8 mouse cellular contexts compared by ENCODE assay signal in genomic region chr8:47461650-47462049, GRCm38 (mm10). TPM values are rescaled to one million over a fixed set of nuclear protein-coding genes. Genes with fewer than 3 reads are reported as not detected.
DNase-seq lines count a peak whose midpoint lies in the region; ATAC-seq and TF ChIP-seq lines count a peak whose summit lies in the region.

No protein-coding gene starts in this region.

- H3K4me2 ChIP-seq in heart, embryonic 11.5 days, result no peak overlapping the region
- no peak overlapping the region for H3K4me2 ChIP-seq in kidney, postnatal 0 days (ENCODE audit: low read length)
- H3K4me2 ChIP-seq in hindbrain, postnatal 0 days (ENCODE audit: low read depth, low read length), result no peak overlapping the region

- no peaks in the 10 kb centered on the region for H3K27me3 ChIP-seq in heart, embryonic 11.5 days (ENCODE audit: control insufficient read depth, insufficient read depth, low read length)
- no peaks in the 10 kb centered on the region for H3K27me3 ChIP-seq in kidney, postnatal 0 days (ENCODE audit: insufficient read depth, low read length)
- no peaks in the 10 kb centered on the region for H3K27me3 ChIP-seq in hindbrain, postnatal 0 days (ENCODE audit: insufficient read depth, low read length)

- H3K9me3 ChIP-seq in heart, embryonic 11.5 days (replicated peaks; ENCODE audit: control insufficient read depth, low read length), result no peaks in the 10 kb centered on the region; the same call in 1 of the 2 replicates
- 0 out of 2 replicates have a peak, but pooled peaks cover 4% of the 10 kb centered on the region for H3K9me3 ChIP-seq in kidney, postnatal 0 days (replicated peaks; ENCODE audit: low read length)
- 0 out of 2 replicates have a peak, but pooled peaks cover 3% of the 10 kb centered on the region for H3K9me3 ChIP-seq in hindbrain, postnatal 0 days (ENCODE audit: low read length)

- H3K4me3 ChIP-seq in heart, embryonic 11.5 days (ENCODE audit: low read depth, low read length), result no peak overlapping the region
- no peak overlapping the region for H3K4me3 ChIP-seq in cortical plate, adult 2 months (ENCODE audit: insufficient read depth, low read length)
- H3K4me3 ChIP-seq in kidney, postnatal 0 days (replicated peaks; ENCODE audit: low read depth, low read length), result no peak overlapping the region
- no peak overlapping the region for H3K4me3 ChIP-seq in olfactory bulb, adult 2 months (ENCODE audit: insufficient read depth, low read depth, low read length)
- H3K4me3 ChIP-seq in hindbrain, postnatal 0 days (ENCODE audit: low read length), result no peak overlapping the region

- 66% methylated on average over 10 of the region's 10 CpGs for WGBS in heart, embryonic 11.5 days (ENCODE audit: insufficient replicate concordance)
- 76% methylated on average over 10 of the region's 10 CpGs for WGBS in kidney, postnatal 0 days
- 19% methylated on average over 10 of the region's 10 CpGs for WGBS in olfactory bulb, adult 2 months
- 70% methylated on average over 10 of the region's 10 CpGs for WGBS in hindbrain, postnatal 0 days

- H3K27ac ChIP-seq in heart, embryonic 11.5 days (ENCODE audit: low read depth, low read length), result no peak overlapping the region
- no peak overlapping the region for H3K27ac ChIP-seq in cortical plate, adult 2 months (ENCODE audit: insufficient read depth, low read length)
- no peak overlapping the region for H3K27ac ChIP-seq in kidney, postnatal 0 days
- peak overlapping the region; percentile 66 for H3K27ac ChIP-seq in olfactory bulb, adult 2 months (ENCODE audit: insufficient read depth, low read depth, low read length)
- H3K27ac ChIP-seq in hindbrain, postnatal 0 days, result no peak overlapping the region

- TF ChIP-seq CTCF in cortical plate, adult 2 months (IDR thresholded peaks at IDR 0.05; ENCODE audit: extremely low read depth, insufficient read depth, low read length), result no peak
- no peak for TF ChIP-seq CTCF in kidney, postnatal 0 days (IDR thresholded peaks at IDR 0.05; ENCODE audit: low read depth)
- no peak for TF ChIP-seq CTCF in olfactory bulb, adult 2 months (IDR thresholded peaks at IDR 0.05; ENCODE audit: insufficient read depth, low read depth, low read length)
- no peak for TF ChIP-seq CTCF in hindbrain, postnatal 0 days (IDR thresholded peaks at IDR 0.05; ENCODE audit: low read depth)

- DNase-seq in heart, adult 18-20 months, result peak; percentile 47 to 75
- DNase-seq in kidney, postnatal 0 days (ENCODE audit: low spot score), result peak; percentile 51
- no peak for DNase-seq in hindbrain, postnatal 0 days (ENCODE audit: low spot score)
- no peak for DNase-seq in gastrocnemius, postnatal 25 days

- H3K9ac ChIP-seq in heart, embryonic 11.5 days (ENCODE audit: low read depth, low read length), result no peak overlapping the region
- H3K9ac ChIP-seq in kidney, postnatal 0 days (ENCODE audit: low read depth, low read length), result no peak overlapping the region
- no peak overlapping the region for H3K9ac ChIP-seq in hindbrain, postnatal 0 days (replicated peaks; ENCODE audit: low read length)

- no peak for ATAC-seq in heart, embryonic 11.5 days (replicated peaks; ENCODE audit: insufficient number of reproducible peaks, low FRiP score, low TSS enrichment)
- ATAC-seq in kidney, postnatal 0 days (replicated peaks; ENCODE audit: low FRiP score, low read depth), result no peak; the same call in 1 of the 2 replicates
- ATAC-seq in hindbrain, postnatal 0 days, result no peak
- no peak for ATAC-seq in CD4-positive, CD25-positive, alpha-beta regulatory T cell, adult 4 months

- H3K4me1 ChIP-seq in heart, embryonic 11.5 days (ENCODE audit: control insufficient read depth, insufficient read depth, low read length), result no peaks in the 10 kb centered on the region
- no peaks in the 10 kb centered on the region for H3K4me1 ChIP-seq in cortical plate, adult 2 months (ENCODE audit: control insufficient read depth, insufficient read depth, low read length)
- 0 out of 2 replicates have a peak, but pooled peaks cover 5% of the 10 kb centered on the region for H3K4me1 ChIP-seq in kidney, postnatal 0 days (replicated peaks; ENCODE audit: insufficient read depth, low read length)
- H3K4me1 ChIP-seq in olfactory bulb, adult 2 months (ENCODE audit: control insufficient read depth, insufficient read depth, low read length), result peaks cover 14% of the 10 kb centered on the region
- H3K4me1 ChIP-seq in hindbrain, postnatal 0 days (ENCODE audit: insufficient read depth, low read length), result no peaks in the 10 kb centered on the region

- no peaks in the 10 kb centered on the region for H3K36me3 ChIP-seq in heart, embryonic 11.5 days (ENCODE audit: control insufficient read depth, insufficient read depth, low read length)
- no peaks in the 10 kb centered on the region for H3K36me3 ChIP-seq in kidney, postnatal 0 days (ENCODE audit: insufficient read depth, low read length)
- no peaks in the 10 kb centered on the region for H3K36me3 ChIP-seq in hindbrain, postnatal 0 days (ENCODE audit: insufficient read depth, low read length)

- TF ChIP-seq POLR2A in cortical plate, adult 2 months (IDR thresholded peaks at IDR 0.05; ENCODE audit: extremely low read depth, insufficient read depth, low read length), result peak; percentile 56; the same call in 1 of the 2 replicates
- no peak for TF ChIP-seq POLR2A in olfactory bulb, adult 2 months (IDR thresholded peaks at IDR 0.05; ENCODE audit: insufficient read depth, low read depth, low read length)

RNA-seq across cellular contexts. Expression of gene Stox2, which starts 15.5 kb away (rescaled TPM):
- 1 to 10 TPM; 8.7 to 8.9 TPM for total RNA-seq in heart, adult 18-20 months (2021)
- polyA plus RNA-seq in heart, embryonic 11.5 days (2014; fragmentation: Nextera tagmentation; extraction: Ambion mirVana), result 8.1 and 10.6 TPM in 2 replicates
- polyA plus RNA-seq in cortical plate, adult 2 months (2012; rRNA removed), result 20.3 and 21.5 TPM in 2 replicates
- 8.8 and 10.4 TPM in 2 replicates for polyA plus RNA-seq in kidney, postnatal 0 days (2015; fragmentation: Nextera tagmentation; extraction: Ambion mirVana)
- 219 and 288 TPM in 2 replicates for polyA plus RNA-seq in olfactory bulb, adult 2 months (2012; ENCODE audit: insufficient read depth, insufficient read length, low replicate concordance, missing spikeins)
- total RNA-seq in hindbrain, postnatal 0 days (2014; rRNA removed), result 94.5 and 101 TPM in 2 replicates
- 36.3 and 36.7 TPM in 2 replicates for polyA plus RNA-seq in hindbrain, postnatal 0 days (2015; fragmentation: Nextera tagmentation; extraction: Ambion mirVana)
- under 1 TPM; 0.16 TPM for polyA plus RNA-seq in CD4-positive, CD25-positive, alpha-beta regulatory T cell, adult 4 months (2017; shearing (Covaris generic))
- 1 to 10 TPM; 6.7 to 9.2 TPM for total RNA-seq in gastrocnemius, postnatal 25 days (2021)

Comparison
In these comparisons a context has a peak if more than half of its experiments do, and no peak if none do; other contexts are left out.
1. DNase-seq: peak in heart, adult 18-20 months (2 of 2) and kidney, postnatal 0 days (single experiment); none in hindbrain, postnatal 0 days (single experiment) and gastrocnemius, postnatal 25 days (single experiment).